Mouse (Mus musculus) megakaryocyte, embryonic 14.5 days (primary cell): ENCODE measurements around the gene Rars2. TPM values are rescaled to one million over a fixed set of nuclear protein-coding genes. Genes with fewer than 3 reads are reported as not detected.

Experiments used
- H3K27me3 ChIP-seq: replicated peaks from 2 replicates; pipeline ENCODE3; 2012; ENCODE audit warnings: inconsistent platforms
- H3K36me3 ChIP-seq: replicated peaks from 2 replicates; pipeline ENCODE3; 2012; ENCODE audit warnings: low read length, inconsistent platforms, mixed read lengths
- H3K4me1 ChIP-seq: 2 replicates; pipeline ENCODE4 v1.6.1; 2012; ENCODE audit warnings: inconsistent platforms
- H3K4me3 ChIP-seq: replicated peaks from 2 replicates; pipeline ENCODE3; 2012; ENCODE audit warnings: moderate library complexity, mild to moderate bottlenecking, inconsistent platforms
- H3K9me3 ChIP-seq: 2 replicates; pipeline ENCODE4 v1.6.1; 2012; ENCODE audit warnings: inconsistent platforms
- FLI1 ChIP-seq: IDR thresholded peaks from 2 replicates; pipeline ENCODE4 v1.6.1; 2012; ENCODE audit warnings: low read length, inconsistent platforms, mixed read lengths
- GATA1 ChIP-seq: IDR thresholded peaks from 3 replicates; pipeline ENCODE4 v1.6.1; 2012; ENCODE audit warnings: mixed read lengths, low read length, inconsistent platforms, borderline replicate concordance
- polyA plus RNA-seq: library from polyadenylated mRNA; stranded (reverse); fragments of >175 nt; gene quantifications from 2 replicates; pipeline ENCODE4 v1.2.3, GENCODE M21; 2012; ENCODE audit warnings: low replicate concordance; ENCODE audit not compliant: insufficient read depth

The Rars2 gene
- polyA plus RNA-seq, 1 experiment, result 2.0 TPM

DNA sequence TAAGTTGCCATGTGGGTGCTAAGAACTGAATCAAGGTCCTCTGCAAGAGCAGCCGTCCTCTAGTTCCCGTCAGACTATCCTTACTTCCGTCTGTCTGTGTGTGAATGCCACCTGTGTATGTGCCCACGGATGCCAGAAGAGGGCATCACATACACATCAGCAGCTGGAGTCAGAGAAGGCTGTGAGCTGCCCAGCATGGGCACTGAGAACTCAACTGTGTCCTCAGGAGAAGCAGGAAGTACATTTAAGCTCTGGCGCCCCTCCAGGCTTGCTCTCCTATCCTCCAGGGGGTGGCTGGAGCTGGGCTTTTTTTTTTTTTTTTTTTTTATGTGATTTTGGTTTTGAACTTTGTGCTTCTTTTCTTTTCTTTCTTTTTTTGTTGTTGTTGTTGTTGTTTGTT, 65.8 kb downstream of the Rars2 start:
- Histone ChIP-seq H3K36me3 (peaks cover 46% of the 10 kb centered on the region), H3K4me1 (peaks cover 6% of the 10 kb centered on the region), H3K4me3 (no peak overlapping the region), H3K9me3 (no peaks in the 10 kb centered on the region), H3K27me3 (no peaks in the 10 kb centered on the region)
- TF ChIP-seq GATA1, result no peak
- no peak for TF ChIP-seq FLI1

DNA sequence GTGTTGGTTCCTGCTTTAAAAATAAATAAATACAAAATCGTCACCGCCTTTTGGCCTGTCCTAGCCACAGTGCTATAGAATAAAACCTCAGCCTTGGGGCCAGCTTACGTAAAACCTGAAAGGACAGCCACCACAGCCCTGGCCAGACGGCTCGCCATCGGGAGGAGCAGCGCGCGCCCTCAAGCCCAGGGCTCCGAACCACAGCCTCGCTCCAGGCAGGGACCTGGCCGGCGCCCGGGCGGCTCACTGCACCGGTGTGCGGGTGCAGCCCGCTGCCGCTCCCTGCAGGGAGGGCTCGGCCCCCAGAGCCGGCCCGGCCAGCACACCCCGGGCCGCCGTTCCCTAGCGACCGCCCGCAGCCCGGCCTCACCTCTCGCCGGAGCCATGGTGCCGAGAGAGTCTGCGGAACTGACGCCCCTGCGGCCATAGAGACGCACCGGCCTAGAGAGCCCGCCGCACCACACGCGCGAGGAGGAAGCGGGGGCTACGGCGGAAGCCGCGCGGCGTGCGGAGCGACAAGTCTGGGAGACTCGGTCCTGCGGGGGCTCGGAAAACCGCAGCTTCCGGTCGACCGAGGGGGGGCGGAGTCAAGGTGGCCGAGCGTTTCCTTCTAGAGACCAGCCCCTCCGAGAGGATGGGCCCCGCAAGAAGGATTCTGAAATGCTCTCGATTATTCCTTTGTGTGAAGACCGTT, 72.3 kb downstream of the Rars2 start, which contains the start of gene Slc35a1:
TSS of gene Slc35a1 (minus strand) at position 565 of the 694 bp plus-strand sequence.
- Histone ChIP-seq H3K36me3 (peaks cover 12% of the 10 kb centered on the region), H3K4me3 (peak within 1 kb of the TSS; percentile 93), H3K27me3 (no peaks in the 10 kb centered on the region), H3K4me1 (peaks cover 19% of the 10 kb centered on the region), H3K9me3 (no peaks in the 10 kb centered on the region)
- TF ChIP-seq FLI1 (peak; percentile 58; the same call in 1 of the 2 replicates), GATA1 (no peak)

DNA sequence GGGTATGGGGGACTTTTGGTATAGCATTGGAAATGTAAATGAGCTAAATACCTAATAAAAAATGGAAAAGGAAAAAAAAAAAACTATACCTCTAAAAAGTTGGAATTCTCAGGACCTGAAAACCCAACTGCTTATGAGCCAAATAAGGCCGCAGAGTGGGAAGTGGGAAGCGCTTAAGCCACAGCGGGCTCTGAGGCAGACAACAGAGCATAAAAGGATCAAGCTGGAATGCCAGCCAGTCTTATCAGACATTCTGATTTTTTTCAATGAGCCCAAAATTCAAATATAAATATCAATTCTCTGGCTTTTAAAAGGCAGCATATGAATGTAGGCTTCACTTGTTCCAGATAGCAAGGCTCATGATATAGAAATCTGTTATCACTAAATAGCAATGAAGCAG, 73.3 kb downstream of the Rars2 start:
- peaks cover 19% of the 10 kb centered on the region for H3K4me1 ChIP-seq
- peaks cover 2% of the 10 kb centered on the region for H3K36me3 ChIP-seq
- TF ChIP-seq FLI1, result no peak
- TF ChIP-seq GATA1, result no peak
- no peaks in the 10 kb centered on the region for H3K27me3 ChIP-seq
- H3K4me3 ChIP-seq, result no peak overlapping the region
- no peaks in the 10 kb centered on the region for H3K9me3 ChIP-seq

DNA sequence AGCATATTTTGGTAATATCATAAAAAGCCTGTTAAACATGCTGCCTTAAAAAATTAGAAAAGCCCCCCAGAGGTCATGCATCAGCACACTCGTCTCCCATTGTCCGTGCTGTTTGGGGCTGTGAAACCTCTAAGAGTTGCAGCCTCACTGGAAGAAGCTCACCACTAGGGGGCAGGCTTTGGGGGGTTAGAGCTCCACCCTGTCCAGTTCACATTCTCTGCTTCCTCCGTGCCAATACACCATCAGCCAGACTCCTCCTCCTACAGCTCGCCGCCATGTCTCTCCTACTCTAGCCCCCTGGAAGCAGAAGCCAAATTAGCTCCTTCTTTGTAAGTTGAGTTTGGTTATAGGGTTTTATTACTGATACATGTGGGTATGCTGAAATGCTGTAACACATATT, 86.8 kb downstream of the Rars2 start:
- Histone ChIP-seq H3K4me1 (no peaks in the 10 kb centered on the region), H3K4me3 (no peak overlapping the region), H3K27me3 (peaks cover 1% of the 10 kb centered on the region), H3K9me3 (peaks cover 7% of the 10 kb centered on the region; the same call in 1 of the 2 replicates), H3K36me3 (no peaks in the 10 kb centered on the region)
- TF ChIP-seq GATA1, result no peak
- no peak for TF ChIP-seq FLI1

DNA sequence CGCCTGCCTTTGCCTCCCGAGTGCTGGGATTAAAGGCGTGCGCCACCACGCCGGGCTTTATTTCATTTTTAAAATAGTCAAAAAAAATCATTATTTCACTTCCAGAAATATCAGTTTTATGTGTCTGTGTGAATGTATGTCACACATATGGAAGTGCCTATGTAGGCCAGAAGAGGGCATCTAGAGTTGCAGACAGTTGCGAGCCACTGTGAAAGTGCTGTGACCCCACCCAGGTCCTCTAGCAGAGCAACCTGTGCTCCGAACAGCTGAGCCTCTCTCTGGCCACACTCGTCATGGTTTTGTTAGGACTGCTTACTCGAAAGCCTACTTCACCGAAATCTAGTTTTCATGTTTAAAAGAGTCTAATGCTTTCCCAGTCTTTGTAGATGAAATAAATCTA, 87.5 kb downstream of the Rars2 start:
- Histone ChIP-seq H3K36me3 (no peaks in the 10 kb centered on the region), H3K4me3 (no peak overlapping the region), H3K27me3 (peaks cover 1% of the 10 kb centered on the region), H3K4me1 (no peaks in the 10 kb centered on the region), H3K9me3 (peaks cover 7% of the 10 kb centered on the region; the same call in 1 of the 2 replicates)
- TF ChIP-seq FLI1 (no peak), GATA1 (no peak)

DNA sequence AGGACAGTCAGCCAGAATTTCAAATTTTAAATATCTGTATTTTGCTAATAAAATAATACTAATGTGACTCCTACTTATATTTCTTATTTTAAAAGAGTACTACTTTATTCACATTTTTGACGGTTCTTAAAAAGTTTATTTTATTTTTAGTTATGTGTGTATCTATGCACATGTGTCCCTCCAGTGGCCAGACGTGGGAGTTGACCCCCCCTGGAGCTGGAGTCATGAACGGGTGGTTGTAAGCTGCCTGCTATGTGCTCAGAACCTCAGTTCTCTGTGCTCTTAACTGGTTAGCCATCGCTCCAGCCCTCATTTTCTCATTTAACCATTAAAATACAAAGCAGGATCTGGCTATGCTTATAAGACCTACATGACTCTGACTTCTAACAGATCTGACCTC, 88.3 kb downstream of the Rars2 start:
- Histone ChIP-seq H3K27me3 (peaks cover 1% of the 10 kb centered on the region), H3K36me3 (no peaks in the 10 kb centered on the region), H3K9me3 (peaks cover 7% of the 10 kb centered on the region; the same call in 1 of the 2 replicates), H3K4me3 (no peak overlapping the region), H3K4me1 (no peaks in the 10 kb centered on the region)
- TF ChIP-seq GATA1 (no peak), FLI1 (no peak)

DNA sequence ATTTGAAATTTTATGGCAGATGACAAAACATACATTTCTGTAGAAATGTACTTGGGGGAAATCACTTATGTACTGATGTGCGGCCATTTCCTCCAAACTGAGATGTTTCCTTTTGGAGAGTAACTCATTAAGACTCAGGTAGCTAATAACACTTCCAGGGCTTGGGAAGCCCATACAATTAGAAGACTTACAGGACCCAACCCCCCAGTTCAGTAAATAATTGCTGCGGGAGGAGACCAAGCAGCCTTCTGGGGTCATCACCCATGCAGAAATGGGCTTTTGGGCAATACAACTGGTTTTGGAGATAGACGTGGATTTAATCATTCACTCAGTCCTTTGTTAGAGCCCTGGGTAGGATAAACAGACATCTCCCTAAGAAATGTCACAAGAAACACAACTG, 92.5 kb downstream of the Rars2 start:
- H3K4me1 ChIP-seq, result no peaks in the 10 kb centered on the region
- H3K4me3 ChIP-seq, result no peak overlapping the region
- peaks cover 20% of the 10 kb centered on the region for H3K9me3 ChIP-seq
- H3K27me3 ChIP-seq, result no peaks in the 10 kb centered on the region
- TF ChIP-seq GATA1 (no peak), FLI1 (no peak)
- no peaks in the 10 kb centered on the region for H3K36me3 ChIP-seq

DNA sequence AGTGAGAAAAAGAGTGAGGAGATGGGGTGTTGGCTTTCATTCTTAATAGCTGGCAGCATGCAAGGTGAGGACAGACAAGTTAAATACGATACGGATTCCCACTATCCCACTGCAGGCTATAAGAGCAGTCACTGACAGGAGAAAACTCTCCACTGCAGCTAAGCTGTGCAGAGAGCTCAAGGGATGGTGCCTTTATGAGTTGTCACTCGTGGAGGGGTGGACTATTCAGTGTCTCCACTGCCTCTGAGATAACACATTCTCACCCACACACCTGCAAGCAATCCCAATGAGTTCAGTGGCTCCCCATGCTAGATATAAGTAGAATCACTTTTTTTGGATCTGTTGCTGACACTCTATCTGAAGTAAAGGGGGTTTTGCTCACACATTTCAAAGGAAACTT, 93.4 kb downstream of the Rars2 start:
- Histone ChIP-seq H3K4me1 (no peaks in the 10 kb centered on the region), H3K27me3 (no peaks in the 10 kb centered on the region), H3K4me3 (no peak overlapping the region), H3K36me3 (no peaks in the 10 kb centered on the region), H3K9me3 (peaks cover 20% of the 10 kb centered on the region)
- TF ChIP-seq FLI1 (no peak), GATA1 (no peak)

Other genes starting within 250 kb of the Rars2 start
- gene Akirin2, start 64.0 kb upstream of the Rars2 start, polyA plus RNA-seq, result 69.1 and 145 TPM in 2 replicates
- gene Orc3, start within 50 bp of the Rars2 start, polyA plus RNA-seq, result 1.9 TPM in 1 of 2 replicates, not detected in the other
- gene Slc35a1, start 72.5 kb downstream of the Rars2 start, polyA plus RNA-seq, result 0.87 TPM in 1 of 2 replicates, not detected in the other
- not detected in 2 replicates for gene Cfap206, start 115.2 kb downstream of the Rars2 start, polyA plus RNA-seq
- not detected in 2 replicates for gene Gm136, start 141.3 kb downstream of the Rars2 start, polyA plus RNA-seq
- gene Smim8, start 163.5 kb downstream of the Rars2 start, polyA plus RNA-seq, result 5.0 TPM in 1 of 2 replicates, not detected in the other